Mouse (Mus musculus) telencephalon, adult 2 months (tissue): Measurements from ENCODE around the gene Ankrd31.
"Not testable (repeated sequence)": the region's sequence is repeated elsewhere in the genome, so short reads cannot be mapped to it uniquely, and the experiment has no call there.

Source experiments
- DNase-seq: peaks from one replicate; pipeline ENCODE4 v3.0.0-alpha.2; 2011; ENCODE audit warnings: low read depth, low spot score

Gene Ankrd31

DNA sequence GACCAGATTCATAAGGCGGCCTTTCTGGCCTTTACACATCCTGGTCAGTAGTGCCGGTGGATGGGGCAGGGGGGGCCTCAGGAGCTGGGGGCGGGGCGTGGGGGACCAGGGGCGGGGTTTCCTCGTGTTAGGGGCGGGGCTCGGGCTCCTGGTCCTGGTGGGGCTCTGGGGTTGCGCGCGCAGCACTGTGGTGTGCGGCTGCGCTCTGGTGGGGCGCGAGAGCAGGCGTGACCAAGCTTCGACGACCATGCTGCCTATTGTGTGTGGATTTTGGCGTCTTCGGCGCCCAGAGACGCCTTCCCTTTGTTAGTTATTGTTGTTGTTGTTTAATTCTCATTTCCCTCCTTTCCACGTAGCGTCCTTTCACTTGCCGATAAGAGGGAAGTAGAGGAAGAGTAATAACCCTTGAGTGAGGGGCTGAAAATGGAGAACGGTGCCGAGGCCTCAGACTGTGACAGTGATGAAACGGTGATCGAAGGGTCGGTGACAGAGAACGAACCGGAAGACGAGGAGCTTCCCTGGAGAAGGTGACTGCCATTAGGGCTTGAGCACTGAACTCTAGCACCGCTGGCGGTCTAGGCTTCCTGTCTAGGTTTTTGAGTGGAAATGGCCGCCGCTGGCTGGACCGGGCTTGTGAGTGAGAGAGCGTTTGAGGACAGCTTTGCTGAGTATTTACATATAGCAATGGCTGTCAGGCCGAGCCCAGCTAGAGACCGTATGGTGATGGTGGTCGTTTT, at the start of gene Ankrd31:
Gene Ankrd31, plus strand, starts transcription at position 164 of the 737 bp plus-strand sequence.
- DNase-seq = no peak

DNA sequence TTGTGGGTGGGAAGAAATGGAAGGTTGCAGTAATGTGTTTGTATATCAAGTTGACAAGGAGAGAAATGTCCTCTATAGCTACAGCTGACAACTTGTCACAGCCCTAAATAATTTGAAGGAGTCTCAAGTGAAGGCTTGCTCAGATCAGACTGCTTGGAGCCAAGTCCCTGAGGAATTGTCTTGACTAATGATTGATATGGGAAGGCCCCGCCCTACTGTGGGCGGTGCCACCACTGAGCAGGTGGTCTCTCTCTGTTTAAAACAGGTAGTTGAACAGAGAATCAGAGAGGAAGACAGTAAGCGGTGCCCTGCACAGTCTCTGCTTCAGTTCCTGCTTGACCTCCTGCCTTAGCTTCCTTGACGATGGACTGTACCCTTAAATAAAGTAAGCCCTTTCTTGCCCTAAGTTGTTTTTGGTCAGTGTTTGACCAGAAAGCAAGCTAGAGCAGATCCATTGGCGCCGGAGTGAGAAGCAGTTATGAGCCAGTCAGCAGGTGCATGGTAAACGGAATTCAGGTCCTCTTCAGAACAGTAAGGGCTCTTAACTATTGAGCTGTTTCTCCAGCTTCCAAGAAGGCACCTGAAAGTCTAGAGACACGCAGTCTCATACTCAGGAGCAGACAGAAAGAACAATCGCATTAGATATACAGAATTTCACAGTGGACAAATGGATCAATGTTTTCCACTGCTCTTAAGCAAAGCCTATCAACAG, 45.3 kb upstream of the Ankrd31 start:
- DNase-seq = no peak

DNA sequence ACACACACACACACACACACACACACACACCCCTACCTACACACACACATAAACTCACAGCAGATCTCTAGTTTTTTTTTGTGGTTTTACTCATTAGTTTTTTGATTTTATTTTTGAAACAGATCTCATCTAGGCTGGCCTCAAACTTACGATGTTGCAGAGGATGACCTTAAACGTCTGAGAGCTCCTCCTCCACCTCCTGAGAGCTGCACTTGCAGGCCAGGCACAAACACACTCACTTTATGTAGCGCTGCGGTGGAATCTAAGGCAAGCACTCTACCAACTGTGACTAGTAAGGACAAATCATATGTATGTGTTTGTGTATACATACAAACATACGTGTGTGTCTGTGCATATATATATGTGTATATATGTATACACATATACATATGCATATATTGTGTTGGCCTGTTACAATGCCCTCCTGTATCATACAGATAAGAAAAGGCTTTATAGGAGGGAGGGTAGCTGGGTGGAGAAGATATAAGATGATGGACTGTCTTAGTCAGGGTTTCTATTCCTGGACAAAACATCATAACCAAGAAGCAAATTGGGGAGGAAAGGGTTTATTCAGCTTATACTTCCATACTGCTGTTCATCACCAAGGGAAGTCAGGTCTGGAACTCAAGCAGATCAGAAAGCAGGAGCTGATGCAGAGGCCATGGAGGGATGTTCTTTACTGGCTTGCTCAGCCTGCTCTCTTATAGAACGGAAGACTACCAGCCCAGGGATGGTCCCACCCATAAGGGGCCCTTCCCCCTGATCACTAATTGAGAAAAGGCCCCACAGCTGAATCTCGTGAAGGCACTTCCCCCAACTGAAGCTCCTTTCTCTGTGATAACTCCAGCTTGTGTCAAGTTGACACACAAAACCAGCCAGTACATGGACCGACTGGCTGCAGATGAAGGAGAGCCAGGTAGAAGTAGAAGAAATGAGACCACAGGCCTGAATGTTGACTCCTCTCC, 38.5 kb upstream of the Ankrd31 start:
- no peak for DNase-seq

DNA sequence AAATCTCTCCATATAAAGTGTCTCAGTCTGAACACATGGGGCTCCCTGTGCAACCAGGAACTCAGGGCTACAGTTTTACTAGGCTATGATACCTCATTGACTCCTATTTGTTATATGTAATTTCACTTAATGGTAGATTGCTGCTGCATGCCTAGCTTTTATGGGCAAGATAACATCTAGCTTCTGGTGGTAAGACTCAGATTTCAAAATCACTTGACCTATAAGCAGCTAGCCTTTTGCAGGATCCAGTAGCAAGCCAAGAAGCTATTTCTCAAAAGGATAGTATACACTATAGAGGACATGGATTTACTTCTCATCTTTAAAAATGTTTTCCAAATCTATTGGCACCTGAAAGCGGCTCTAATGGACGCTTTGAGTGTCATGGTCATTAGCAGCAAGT, 31.8 kb upstream of the Ankrd31 start:
- DNase-seq = no peak

DNA sequence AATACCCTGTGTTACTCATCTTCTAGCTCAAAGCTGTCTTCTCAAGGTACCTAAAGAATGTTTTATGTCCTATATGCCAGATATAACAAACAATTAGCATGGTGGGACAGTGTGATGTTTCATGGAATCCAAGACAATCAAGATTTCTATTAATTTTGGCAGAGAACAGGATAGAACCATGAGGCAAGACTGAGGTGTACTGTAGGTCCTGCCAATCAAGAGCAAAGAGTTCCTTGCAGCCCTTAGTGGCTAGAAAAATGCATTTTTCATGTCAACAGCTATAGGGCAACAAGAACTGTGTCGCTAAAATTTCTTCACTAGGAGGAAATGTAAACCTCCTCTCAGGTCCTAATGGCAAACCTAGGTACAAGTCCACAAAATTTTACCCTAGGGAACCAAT, 30.3 kb upstream of the Ankrd31 start:
- DNase-seq = no peak

DNA sequence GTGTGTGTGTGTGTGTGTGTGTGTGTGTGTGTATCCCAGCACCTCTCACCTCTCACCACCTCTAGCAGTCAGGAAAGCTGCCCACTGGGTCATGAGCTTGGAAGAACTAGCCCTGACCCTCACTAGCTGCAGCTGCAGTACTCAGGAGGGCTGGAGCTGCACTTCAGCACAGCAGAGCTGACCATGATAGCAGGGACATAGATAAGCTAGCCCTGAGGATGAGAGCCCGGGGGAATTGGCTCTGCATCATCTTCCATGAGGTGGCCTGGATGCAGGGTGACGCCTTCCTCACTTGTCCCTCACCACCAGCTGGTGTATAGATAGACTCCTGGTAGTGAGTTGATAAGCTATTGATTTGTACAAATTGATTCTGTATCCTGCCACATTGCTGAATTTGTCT, 28.1 kb upstream of the Ankrd31 start:
- DNase-seq = no peak

DNA sequence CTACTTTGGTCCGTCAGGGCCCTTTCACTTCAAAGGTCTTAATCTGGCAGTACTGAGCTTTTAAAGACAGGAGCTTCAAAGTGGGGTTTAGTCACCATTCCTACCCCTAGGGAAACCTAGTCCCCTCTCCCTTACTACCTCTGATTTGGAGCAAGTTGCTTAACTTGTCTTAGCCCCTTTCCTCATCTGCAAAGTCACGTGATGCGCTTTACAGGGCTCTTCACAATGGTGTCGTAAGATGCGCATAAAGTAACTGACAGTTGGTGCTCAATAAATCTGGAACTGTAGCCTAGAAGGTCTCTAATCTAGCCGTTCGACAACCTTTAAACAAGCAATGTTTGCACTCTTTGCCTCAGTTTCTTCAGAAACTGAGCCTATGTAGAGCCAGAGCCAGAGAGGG, 19.8 kb upstream of the Ankrd31 start:
- no peak for DNase-seq

DNA sequence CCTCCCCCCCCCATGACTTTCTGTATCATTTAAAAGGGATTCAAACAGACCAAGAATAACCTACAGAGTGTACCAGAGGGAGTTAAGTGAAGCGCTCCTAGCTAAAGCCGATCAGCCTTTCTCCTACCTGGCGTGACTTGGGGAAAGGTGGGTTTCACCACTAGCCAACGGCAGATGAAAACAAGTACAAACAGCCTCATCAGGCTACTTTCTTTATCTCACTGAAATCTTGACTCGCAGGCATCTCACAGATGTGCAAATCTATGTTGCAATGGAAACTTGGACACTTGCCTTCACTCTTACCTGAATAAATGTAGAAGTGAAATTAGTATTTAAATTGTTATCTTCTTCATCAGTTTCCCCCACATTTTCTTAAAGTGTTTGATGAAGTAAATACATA, 18.9 kb upstream of the Ankrd31 start:
- DNase-seq = no peak

DNA sequence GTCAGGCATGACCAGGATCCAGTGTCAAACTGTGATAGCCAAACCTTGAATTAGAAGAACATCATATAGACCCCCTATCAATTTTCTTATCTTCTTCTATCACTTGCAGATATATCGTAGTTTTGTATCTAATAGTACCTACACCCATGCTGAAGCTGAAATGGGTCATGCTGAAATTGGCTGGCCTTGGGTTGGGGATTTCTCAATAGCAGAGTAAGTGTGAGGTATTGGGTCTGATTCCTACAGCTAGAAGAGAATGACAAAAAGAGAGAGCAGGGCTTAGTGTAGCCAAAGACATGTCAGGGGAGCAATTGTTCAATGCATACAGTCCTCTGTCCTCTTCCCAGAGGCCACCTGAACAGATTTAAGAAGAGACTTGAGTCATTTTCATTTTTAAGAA, 18.0 kb upstream of the Ankrd31 start:
- no peak for DNase-seq

DNA sequence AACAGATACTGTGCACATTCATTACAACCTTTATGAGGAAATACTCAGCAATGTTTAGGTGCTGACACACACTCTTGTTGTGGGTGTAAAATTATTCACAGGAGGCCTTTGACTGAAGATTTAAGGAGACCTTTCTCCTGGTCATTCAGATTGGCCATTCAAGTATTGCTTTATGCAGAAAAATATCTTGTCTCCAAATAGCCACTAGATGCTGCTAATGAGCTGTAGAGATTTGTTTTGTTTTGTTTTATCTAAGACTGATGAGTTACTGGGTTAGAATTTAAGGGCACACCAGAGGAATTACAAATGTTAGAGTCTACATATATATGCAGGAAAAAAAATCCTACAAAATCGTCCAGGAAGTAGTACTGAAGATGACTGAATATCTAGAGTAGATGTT, 12.9 kb upstream of the Ankrd31 start:
- no peak for DNase-seq

DNA sequence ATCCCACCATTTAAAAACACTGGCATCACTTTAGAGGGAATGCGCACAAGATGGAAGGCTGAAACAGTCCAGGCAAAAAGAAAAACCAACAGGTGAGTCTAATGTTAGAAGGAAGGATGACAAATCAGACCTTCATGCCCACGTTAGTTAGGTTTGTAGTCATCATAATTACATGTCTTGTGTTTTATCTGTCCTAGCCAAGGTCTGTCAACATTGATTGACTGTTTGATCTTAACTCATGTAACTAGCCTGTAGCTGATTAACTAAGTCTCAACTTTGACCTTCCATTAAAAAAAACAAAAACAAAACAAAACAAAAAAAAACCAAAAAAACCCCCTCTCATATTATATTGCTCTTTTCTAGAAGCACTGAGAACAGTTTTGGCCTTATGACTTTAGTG, 7.9 kb upstream of the Ankrd31 start:
- DNase-seq = no peak

DNA sequence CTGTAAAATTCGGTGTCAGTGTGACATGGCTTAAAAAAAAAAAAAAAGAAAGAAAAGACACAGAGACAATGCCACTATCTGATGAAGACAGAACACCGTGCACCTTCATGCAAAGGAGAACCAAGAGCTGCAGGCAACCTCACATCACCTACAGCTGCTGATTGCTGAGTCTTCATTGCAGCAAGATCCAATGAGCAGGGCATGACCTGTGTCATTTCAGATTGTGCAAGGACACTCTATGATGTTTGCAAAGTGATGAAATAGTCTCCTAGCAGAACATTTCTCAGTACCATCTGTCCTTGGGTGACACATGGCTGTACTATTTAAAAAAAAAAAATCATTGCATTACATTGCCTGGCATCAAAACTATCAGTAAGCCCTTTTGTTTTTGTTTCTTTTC, 5.2 kb upstream of the Ankrd31 start:
- no peak for DNase-seq

DNA sequence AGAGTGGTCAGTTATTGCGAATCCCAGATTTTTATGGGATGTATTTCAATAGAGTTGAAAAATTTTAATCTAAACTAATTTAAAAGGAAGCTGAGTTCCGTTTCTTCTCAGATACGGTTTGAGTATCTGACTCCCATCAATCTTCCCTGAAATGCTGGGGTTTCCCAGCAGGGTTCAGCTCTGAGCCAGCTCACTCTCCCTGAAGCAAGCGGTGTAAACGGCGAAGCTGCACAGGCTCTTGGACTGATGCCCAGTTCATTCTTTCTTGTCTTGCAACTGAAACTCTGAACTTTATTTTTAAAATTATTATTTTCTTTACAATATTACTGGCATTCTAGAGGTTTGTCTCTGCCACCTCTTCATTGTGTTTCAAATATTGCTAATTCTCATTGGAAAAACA, 2.0 kb upstream of the Ankrd31 start:
- DNase-seq = no peak

DNA sequence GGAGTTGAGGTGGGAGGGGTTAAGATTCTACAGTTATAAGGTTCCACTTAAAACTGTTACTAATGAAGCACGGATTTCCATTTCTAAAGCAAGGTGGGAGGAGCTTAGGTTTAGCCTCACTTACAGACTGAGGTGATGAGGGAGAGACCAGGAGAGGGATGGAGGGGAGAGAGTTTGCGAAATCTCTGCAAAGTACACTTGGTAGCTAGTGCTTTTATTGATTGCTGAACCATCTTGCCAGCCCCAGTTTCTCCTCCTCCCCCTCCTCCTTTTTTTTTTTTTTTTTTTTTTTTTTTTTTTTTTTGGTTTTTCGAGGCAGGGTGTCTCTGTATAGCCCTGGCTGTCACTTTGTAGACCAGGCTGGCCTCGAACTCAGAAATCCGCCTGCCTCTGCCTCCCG, 1.8 kb downstream of the Ankrd31 start:
- no peak for DNase-seq

DNA sequence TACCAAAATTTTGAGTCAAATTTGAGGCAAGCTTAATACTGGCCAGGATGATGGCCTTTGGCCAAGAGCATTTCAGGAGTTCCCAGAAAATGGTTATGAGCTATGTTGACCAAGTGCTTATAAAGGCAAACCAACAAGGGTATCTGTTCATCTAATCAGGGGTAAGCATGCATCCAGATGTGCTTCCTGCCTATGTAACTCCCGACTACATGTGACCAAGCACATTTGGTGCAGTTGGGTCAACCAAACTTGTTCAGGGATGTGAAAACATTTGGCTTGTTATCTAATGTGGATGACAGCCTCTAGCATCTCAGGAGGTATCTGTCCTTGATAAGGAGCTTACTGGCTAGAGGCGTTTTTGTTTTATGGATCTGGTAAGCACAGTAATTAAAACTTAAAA, 12.8 kb downstream of the Ankrd31 start:
- DNase-seq = no peak

DNA sequence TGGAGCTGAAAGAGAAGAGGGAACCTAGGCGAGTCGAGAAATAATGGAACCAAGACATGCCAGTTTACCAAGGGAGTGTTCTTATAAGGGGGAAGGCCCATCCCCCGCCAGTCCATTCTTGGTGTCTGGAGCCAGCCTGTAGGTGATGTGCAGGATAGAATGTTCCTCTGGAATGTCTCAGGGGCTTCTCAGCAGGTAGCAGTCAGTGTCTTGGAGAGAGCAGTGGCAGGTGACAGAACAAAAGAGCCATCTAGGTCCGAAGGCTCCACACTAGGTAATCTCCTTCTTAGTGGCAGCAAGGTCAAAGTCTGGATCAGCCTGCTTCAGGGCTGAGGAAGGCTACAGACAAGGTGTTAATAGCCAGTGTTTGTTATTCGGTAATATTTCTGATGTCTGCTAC, 38.0 kb downstream of the Ankrd31 start:
- DNase-seq = not testable (repeated sequence)

DNA sequence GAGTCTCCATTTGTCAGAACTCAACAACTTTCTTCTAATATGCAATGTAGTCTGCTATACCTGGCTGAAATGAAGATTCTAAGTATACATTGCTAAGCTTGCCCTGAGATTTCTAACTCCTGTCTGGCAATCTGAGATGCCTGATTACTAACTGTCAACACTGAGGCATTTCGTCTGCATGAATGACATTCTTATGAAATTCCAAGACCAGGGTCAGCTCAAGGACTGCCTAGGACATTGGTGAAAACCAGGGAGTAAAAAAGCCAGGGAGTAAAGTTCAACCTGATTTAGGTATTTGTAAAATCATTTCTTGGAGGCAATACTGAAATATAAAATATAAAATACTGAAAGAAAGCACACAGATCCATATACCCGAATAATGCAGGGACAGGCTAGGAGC, 45.4 kb downstream of the Ankrd31 start:
- no peak for DNase-seq

DNA sequence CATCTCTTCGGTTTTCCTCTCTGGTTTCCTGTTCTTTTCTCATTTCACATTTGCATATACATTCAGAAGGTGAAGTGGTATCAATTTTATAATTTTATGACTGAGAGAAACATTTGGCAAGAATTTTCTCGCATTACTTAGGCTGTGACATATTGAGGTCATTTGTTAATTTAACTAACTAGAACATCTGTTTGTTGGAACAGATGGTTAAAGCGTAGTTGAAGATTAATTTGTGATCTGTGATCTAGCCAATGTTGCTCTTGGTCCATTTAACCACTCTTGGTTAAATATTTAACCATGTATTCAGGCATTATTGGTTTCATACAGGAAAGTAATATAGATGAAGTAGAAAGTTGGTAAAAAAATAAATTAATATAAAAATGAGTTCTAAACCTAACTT, 47.2 kb downstream of the Ankrd31 start:
- no peak for DNase-seq

DNA sequence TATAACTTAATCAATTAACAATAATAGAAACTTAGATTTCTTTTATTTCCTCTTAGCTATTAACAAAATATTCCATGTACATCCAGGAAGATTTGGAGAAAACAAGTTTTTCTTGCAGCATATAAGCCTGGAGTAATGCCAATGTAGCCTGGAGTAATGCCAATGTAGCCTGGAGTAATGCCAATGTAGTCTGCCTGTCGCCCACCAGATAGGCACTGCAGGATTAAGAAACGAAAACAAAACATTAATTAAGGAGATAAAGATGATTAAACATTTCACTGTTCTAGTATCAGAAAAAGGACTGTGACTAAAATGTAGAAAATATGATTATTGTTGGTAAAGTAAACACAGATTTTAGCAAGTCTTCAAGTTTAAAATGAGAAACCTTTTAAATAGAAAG, 49.4 kb downstream of the Ankrd31 start:
- DNase-seq = peak; percentile 6

DNA sequence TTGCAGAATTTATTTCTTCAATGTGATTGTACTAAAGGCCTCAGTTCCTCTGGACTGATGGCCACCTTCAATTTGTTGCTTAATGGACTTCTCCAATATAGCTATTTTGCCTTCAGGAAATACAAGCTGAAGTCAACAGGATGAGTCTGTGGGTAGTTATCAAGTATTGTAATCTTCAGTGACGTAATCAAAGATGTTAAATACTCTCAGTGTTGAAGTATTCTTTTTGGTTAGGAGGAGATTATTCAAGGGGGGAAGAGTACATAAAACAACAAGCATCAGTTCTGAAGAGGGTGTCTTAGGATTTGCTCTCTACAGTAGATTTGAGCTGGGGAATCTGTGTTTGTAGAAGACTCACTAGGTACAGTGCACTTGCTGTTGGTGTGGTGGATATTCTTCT, 101.7 kb downstream of the Ankrd31 start:
- no peak for DNase-seq

DNA sequence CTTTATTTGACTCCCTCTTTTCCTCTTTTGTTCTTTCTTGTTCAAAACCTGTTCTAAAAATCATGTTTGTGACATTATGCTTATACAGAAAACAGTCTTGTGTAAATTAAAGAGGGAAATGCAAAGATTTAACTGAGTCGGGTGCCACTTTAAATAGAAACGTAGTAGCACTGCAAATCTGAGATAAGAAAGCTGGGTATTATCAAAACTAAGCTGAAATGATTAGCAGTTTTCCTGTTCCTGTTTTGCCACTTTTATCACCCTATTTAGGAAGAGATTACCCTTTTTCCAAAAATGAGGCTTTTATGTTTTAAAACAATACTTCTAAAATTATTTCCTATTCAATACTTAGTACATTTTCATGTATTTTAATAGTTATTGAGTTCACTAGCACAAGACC, 104.1 kb downstream of the Ankrd31 start:
- DNase-seq = no peak

DNA sequence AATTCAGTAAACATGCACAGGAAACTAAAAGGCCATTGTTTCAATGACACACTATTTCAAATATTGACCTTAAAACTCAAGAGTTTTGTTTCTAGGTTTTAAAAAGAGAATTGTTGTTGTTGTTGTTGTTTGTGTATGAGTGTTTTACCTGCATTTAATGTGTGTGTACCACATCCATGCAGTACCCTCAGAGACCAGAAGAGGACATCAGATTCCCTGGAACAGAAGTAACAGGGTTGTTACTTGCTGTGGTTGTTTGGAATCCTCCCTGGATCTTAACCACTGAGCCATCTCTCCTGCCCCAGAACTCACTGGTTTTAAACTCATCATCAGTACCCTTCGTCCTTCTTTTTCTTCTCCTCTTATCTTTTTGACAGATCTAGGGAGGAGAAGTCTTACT, 105.2 kb downstream of the Ankrd31 start:
- no peak for DNase-seq
